Mouse (Mus musculus) ES-Bruce4 (cell line): ENCODE results near the gene Pfkfb1. TPM values are rescaled to one million over a fixed set of nuclear protein-coding genes. Genes with fewer than 3 reads are reported as not detected.

Experiments used
- H3K27ac ChIP-seq: 2 replicates; pipeline ENCODE4 v1.5.1; 2012; ENCODE audit warnings: low read length, inconsistent platforms; ENCODE audit not compliant: insufficient read depth
- H3K27me3 ChIP-seq: 2 replicates; pipeline ENCODE4 v1.6.1; 2012; ENCODE audit warnings: mild to moderate bottlenecking, low read length, inconsistent platforms; ENCODE audit not compliant: control insufficient read depth, poor library complexity, insufficient read depth, severe bottlenecking
- H3K36me3 ChIP-seq: 2 replicates; pipeline ENCODE4 v1.6.1; 2012; ENCODE audit warnings: inconsistent platforms, mild to moderate bottlenecking, low read length, moderate library complexity; ENCODE audit not compliant: control insufficient read depth, poor library complexity, insufficient read depth, severe bottlenecking
- H3K4me1 ChIP-seq: one replicate; pipeline ENCODE4 v1.8.1; 2011; ENCODE audit warnings: low read length; ENCODE audit not compliant: control insufficient read depth, insufficient read depth
- H3K4me3 ChIP-seq: 2 replicates; pipeline ENCODE4 v1.5.1; 2011; ENCODE audit warnings: low read depth, mild to moderate bottlenecking, low read length
- H3K9ac ChIP-seq: 2 replicates; pipeline ENCODE4 v1.6.1; 2012; ENCODE audit warnings: low read depth, mild to moderate bottlenecking, inconsistent platforms; ENCODE audit not compliant: poor library complexity, severe bottlenecking
- H3K9me3 ChIP-seq: replicated peaks from 2 replicates; pipeline ENCODE4 v1.6.1; 2012; ENCODE audit warnings: mild to moderate bottlenecking, low read length, inconsistent platforms; ENCODE audit not compliant: control insufficient read depth, poor library complexity, insufficient read depth, severe bottlenecking
- CTCF ChIP-seq: IDR thresholded peaks from one replicate; pipeline ENCODE4 v1.8.1; 2011; ENCODE audit warnings: low read depth, low read length
- EP300 ChIP-seq: IDR thresholded peaks from 2 replicates; pipeline ENCODE4 v1.6.1; 2011; ENCODE audit warnings: low read depth, low read length; ENCODE audit not compliant: insufficient read depth
- POLR2A ChIP-seq: IDR thresholded peaks from one replicate; pipeline ENCODE4 v1.8.1; 2011; ENCODE audit warnings: low read length; ENCODE audit not compliant: insufficient read depth
- polyA plus RNA-seq: library from polyadenylated mRNA; stranded (reverse); fragments of >200 nt; gene quantifications from 2 replicates; pipeline ENCODE4 v1.2.4, GENCODE M21; 2011; ENCODE audit warnings: low read depth; ENCODE audit not compliant: missing spikeins, insufficient read depth, insufficient read length

Pfkfb1 gene
- polyA plus RNA-seq, 1 experiment = 36.0 TPM

GRCm38 (mm10) chrX:150594176-150594575 is 6.1 kb downstream of the Pfkfb1 start:
- no peak overlapping the region for H3K27ac ChIP-seq
- H3K9ac ChIP-seq = no peak overlapping the region
- H3K4me1 ChIP-seq = no peaks in the 10 kb centered on the region
- no peaks in the 10 kb centered on the region for H3K36me3 ChIP-seq
- TF ChIP-seq POLR2A = no peak
- no peak for TF ChIP-seq CTCF
- no peak for TF ChIP-seq EP300
- no peaks in the 10 kb centered on the region for H3K9me3 ChIP-seq
- no peaks in the 10 kb centered on the region for H3K27me3 ChIP-seq
- no peak overlapping the region for H3K4me3 ChIP-seq

- Histone ChIP-seq H3K9me3 (no peaks in the 10 kb centered on the region), H3K9ac (no peak overlapping the region), H3K4me1 (no peaks in the 10 kb centered on the region), H3K27me3 (no peaks in the 10 kb centered on the region), H3K4me3 (no peak overlapping the region), H3K27ac (no peak overlapping the region), H3K36me3 (no peaks in the 10 kb centered on the region)
- no peak for TF ChIP-seq CTCF
- no peak for TF ChIP-seq POLR2A
- no peak for TF ChIP-seq EP300
These were observed 7.2 kb downstream of the Pfkfb1 start for GRCm38 (mm10) chrX:150595016-150595760.

GRCm38 (mm10) chrX:150598882-150599281 is 10.9 kb downstream of the Pfkfb1 start:
- no peak overlapping the region for H3K9ac ChIP-seq
- no peaks in the 10 kb centered on the region for H3K36me3 ChIP-seq
- H3K4me1 ChIP-seq = no peaks in the 10 kb centered on the region
- no peaks in the 10 kb centered on the region for H3K9me3 ChIP-seq
- TF ChIP-seq EP300 (no peak), CTCF (no peak), POLR2A (no peak)
- H3K27ac ChIP-seq = no peak overlapping the region
- no peak overlapping the region for H3K4me3 ChIP-seq
- no peaks in the 10 kb centered on the region for H3K27me3 ChIP-seq

- Histone ChIP-seq H3K9ac (no peak overlapping the region), H3K4me3 (no peak overlapping the region), H3K9me3 (no peaks in the 10 kb centered on the region), H3K4me1 (no peaks in the 10 kb centered on the region), H3K27me3 (no peaks in the 10 kb centered on the region), H3K36me3 (no peaks in the 10 kb centered on the region), H3K27ac (no peak overlapping the region)
- no peak for TF ChIP-seq POLR2A
- TF ChIP-seq EP300 = no peak
- TF ChIP-seq CTCF = no peak
These were observed 48.4 kb downstream of the Pfkfb1 start for GRCm38 (mm10) chrX:150636421-150636820.

- Histone ChIP-seq H3K27ac (no peak overlapping the region), H3K9me3 (no peaks in the 10 kb centered on the region), H3K27me3 (no peaks in the 10 kb centered on the region), H3K4me3 (peak overlapping the region; percentile 93), H3K9ac (peak overlapping the region; percentile 33), H3K4me1 (no peaks in the 10 kb centered on the region), H3K36me3 (0 out of 2 replicates have a peak, but pooled peaks cover 2% of the 10 kb centered on the region)
- TF ChIP-seq CTCF (no peak), POLR2A (no peak), EP300 (no peak)
These were observed 68.3 kb downstream of the Pfkfb1 start for GRCm38 (mm10) chrX:150656122-150656907.
